Mouse (Mus musculus) frontal cortex, adult 2 months (tissue): ENCODE data around the gene Gclc. TPM values are rescaled to one million over a fixed set of nuclear protein-coding genes. Genes with fewer than 3 reads are reported as not detected.
A peak's percentile ranks its signal among the peaks of the same experiment; 100 is the strongest.

Experiments
- DNase-seq, 2 experiments: peaks; one replicate each; pipeline ENCODE4 v3.0.0; 2022; ENCODE audit warnings: low spot score in 1 of 2; ENCODE audit errors: extremely low spot score in 1 of 2
- polyA plus RNA-seq: library from polyadenylated mRNA; depleted of rRNA; stranded (reverse); fragments of >200 nt; gene quantifications from 2 replicates; pipeline ENCODE4 v1.2.3, GENCODE M21; 2012

Gene Gclc
- polyA plus RNA-seq, 1 experiment, result 39.4 TPM

GRCm38 (mm10) chr9:77781453-77782163 is 27.3 kb downstream of the Gclc start:
- peak in 1 of 2 experiments; percentile 57 for DNase-seq

- no peak for DNase-seq
These were observed 27.9 kb downstream of the Gclc start for GRCm38 (mm10) chr9:77782201-77782600.

- DNase-seq, result no peak
These were observed 28.7 kb downstream of the Gclc start for GRCm38 (mm10) chr9:77783006-77783405.

GRCm38 (mm10) chr9:77785466-77785865 is 31.1 kb downstream of the Gclc start:
- peak in 1 of 2 experiments; percentile 15 for DNase-seq

GRCm38 (mm10) chr9:77787936-77788335 is 33.6 kb downstream of the Gclc start:
- DNase-seq, result no peak

- peak in 1 of 2 experiments; percentile 56 for DNase-seq
These were observed 35.4 kb downstream of the Gclc start for GRCm38 (mm10) chr9:77789615-77790348.

GRCm38 (mm10) chr9:77793838-77794237 is 39.5 kb downstream of the Gclc start:
- DNase-seq, result no peak

- DNase-seq, result peak in 1 of 2 experiments; percentile 58
These were observed 48.1 kb downstream of the Gclc start for GRCm38 (mm10) chr9:77802461-77802860.

GRCm38 (mm10) chr9:77806426-77806825 is 52.1 kb downstream of the Gclc start:
- DNase-seq, result no peak

- DNase-seq, result peak; percentile 56 to 95
These were observed 52.7 kb downstream of the Gclc start for GRCm38 (mm10) chr9:77806842-77807668.

GRCm38 (mm10) chr9:77808481-77808880 is 54.1 kb downstream of the Gclc start:
- DNase-seq, result no peak

GRCm38 (mm10) chr9:77818858-77819257 is 64.5 kb downstream of the Gclc start:
- DNase-seq, result no peak

GRCm38 (mm10) chr9:77819318-77819717 is 65.0 kb downstream of the Gclc start:
- no peak for DNase-seq

- DNase-seq, result no peak
These were observed 66.5 kb downstream of the Gclc start for GRCm38 (mm10) chr9:77820836-77821235.

- no peak for DNase-seq
These were observed 71.1 kb downstream of the Gclc start for GRCm38 (mm10) chr9:77825380-77825961.

- DNase-seq, result no peak
These were observed 71.9 kb downstream of the Gclc start for GRCm38 (mm10) chr9:77826237-77826636.

- DNase-seq, result no peak
These were observed 74.2 kb downstream of the Gclc start for GRCm38 (mm10) chr9:77828531-77828965.

- no peak for DNase-seq
These were observed 80.1 kb downstream of the Gclc start for GRCm38 (mm10) chr9:77834259-77834993.

- no peak for DNase-seq
These were observed 80.8 kb downstream of the Gclc start for GRCm38 (mm10) chr9:77835122-77835521.

GRCm38 (mm10) chr9:77835756-77836155 is 81.4 kb downstream of the Gclc start:
- no peak for DNase-seq
